Mouse (Mus musculus) heart, postnatal 36 days (tissue): Measurements from ENCODE around the gene Bmx. TPM values are rescaled to one million over a fixed set of nuclear protein-coding genes. Genes with fewer than 3 reads are reported as not detected.

ENCODE experiments used
- DNase-seq, 2 experiments: peaks; one replicate each; pipeline ENCODE4 v3.0.0; 2021 to 2022
- intact Hi-C: fragments of 180-260 bp; cut with DNase I; formaldehyde crosslinking; loops from one replicate; pipeline ENCODE4 v1.15.1; 2025
- total RNA-seq, 2 experiments: library from RNA; stranded (reverse); gene quantifications; 2 replicates each; pipeline ENCODE4 v1.2.3; 2021

The Bmx gene
- 1 to 10 TPM; 2.0 to 3.4 TPM for total RNA-seq

DNA sequence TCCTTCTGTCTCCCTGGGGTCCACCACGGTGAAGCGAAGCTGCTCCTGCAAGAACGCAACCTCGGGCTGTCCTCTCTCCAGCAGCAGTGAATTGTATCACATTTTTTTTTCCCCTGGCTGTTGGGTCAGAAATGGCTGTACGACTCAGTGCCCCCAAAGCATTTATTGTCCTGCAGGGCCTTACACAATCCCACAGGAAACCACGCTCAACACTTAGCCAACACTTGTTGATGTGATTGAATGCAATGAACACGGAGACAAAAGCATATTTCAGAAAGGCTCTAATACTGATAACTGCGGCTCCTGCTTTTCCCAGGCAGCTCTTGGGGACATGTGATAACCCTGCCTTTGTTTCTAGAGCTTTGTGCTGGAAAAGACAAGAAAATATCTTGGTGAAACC, at the start of gene Bmx:
Gene Bmx, minus strand, starts transcription at position 137 of the 400 bp plus-strand sequence.
- DNase-seq = no peak
- intact Hi-C loops = no loop called here

DNA sequence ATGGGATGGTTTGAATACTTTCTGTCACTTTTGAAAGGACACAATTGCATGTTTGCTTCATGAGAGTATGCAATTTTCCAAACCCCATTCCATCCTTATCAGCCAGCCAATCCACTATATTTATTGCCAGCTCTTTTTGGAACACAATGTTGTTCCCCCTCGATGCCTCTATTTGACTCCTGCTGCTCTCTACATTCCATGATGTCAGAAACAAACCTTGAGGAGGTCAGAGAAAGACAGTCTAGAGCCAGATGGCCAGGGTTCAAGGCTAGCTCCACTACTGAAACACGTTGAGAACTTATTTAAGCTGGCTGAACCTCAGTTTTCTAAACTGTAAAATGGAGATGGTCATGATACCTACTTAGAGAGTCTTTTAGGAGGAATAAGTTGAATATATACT, 48.3 kb upstream of the Bmx start:
- intact Hi-C loops = no loop called here
- DNase-seq = no peak

DNA sequence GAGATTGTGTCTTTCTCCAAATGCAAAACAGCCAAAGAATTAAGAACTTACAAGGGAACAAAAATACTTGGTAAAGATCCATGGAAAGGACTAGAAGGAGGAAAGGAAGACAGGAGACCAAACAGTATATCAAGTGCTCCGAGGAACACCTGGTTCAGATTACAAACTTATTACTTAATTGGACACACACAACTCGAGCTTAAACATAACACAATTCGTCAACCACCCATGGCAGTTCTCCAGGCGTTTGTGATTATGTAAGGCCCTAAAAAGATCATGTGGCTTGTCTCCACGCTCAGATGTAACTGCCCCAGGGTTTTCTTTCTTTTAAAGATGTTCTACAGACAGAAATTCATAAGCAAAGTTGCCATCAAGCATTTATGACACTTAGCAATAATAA, 33.2 kb upstream of the Bmx start:
- intact Hi-C loops = loop anchor here (10.0 kb wide), 1 partner anchor 206 kb away; the partner anchor contains the start of gene Cltrn
- no peak for DNase-seq

DNA sequence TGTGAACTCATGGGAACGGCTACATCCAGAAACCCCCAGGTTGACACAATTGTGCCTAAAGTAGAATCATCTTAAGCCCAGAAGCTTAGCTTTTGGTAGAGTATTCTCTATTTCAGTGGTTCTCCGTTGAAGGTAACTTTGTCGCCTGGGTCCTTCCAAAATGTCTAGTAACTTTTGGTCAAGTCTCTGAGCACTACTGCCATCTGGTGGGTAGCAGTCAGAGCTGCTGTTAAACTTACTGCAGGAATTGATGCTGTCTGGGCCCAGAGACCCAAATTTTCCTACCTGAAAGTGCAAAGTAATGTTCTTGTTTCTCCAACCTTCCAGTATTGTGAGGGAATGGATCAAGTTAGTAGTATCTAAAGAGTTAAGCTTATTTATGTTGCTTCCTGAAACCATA, 29.1 kb upstream of the Bmx start:
- intact Hi-C loops = loop anchor here (1.0 to 2.0 kb wide), 2 partner anchors 103 to 162 kb away; no protein-coding TSS in a partner anchor
- peak in 1 of 2 experiments; percentile 19 for DNase-seq

DNA sequence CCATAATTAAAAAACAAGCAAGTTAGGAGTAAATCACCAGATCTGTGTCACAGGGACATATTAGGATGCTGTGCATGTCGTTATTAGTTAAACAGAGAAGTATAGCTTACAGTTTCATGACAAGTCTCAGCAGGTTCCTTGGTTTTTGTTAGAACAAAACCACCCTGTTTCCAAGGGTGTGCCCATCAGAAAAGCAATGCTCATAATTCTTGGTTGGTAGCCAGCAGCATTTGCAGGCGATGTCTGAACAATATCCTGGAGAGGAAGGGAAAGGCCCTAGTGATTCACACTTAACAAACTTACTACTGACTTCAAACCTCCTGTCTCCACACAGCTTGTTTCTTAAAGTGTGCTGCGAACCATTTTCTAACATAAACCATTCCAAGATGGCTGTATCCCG, 25.8 kb upstream of the Bmx start:
- no peak for DNase-seq
- intact Hi-C loops = no loop called here

DNA sequence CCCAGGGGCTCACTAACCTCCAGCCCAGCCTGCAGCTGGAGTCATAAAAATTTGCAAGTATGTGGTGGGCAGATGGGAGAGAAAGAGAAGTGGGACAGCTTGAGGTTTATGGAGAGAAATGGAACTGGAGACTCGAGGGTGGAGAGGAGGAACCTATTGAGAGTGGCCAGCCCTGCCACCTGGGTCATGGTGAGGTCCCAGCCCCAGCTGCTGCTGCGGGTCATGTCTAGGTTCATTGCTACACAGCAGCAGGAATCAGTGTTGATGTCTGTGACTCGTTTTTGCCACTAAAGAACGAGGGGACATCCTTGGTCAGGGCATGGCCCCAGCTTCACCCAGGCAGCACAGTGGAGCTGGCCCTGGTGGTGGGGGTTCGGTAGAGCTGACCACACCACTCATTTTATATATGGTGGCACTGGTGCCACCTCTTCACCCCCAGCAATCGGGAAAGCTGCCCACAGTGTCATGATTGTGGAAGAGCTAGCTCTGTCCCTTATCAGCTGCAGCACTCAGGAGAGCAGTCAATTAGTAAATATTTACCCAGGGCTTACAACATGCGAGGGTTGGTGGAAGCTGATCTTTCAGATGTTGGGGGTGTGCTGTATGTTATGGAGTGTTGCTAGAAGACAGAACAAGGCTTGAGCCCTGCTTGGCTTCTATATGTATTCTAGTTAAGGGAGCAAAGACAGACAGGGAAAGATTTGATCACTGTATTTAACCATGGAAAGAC, 23.1 kb upstream of the Bmx start:
- intact Hi-C loops = no loop called here
- no peak for DNase-seq

DNA sequence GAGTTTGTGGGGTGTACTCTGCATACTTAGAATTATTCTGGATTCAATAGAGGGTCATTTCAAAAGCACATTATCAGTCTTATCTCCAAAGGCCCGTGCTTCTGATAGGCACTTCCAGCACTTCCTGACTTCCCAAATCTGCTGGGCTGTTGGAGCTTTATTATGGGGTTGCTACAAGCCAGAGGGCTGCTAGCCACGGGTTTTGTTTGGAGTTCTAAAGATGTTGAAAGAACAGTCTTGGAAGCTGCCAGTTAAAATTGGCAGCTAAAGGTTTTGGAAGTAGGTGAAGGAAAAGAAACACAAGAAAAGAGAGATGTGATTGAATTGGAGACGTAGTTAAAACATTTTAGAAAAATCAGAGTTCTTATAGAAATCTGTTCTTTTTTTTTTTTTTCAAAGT, 17.5 kb upstream of the Bmx start:
- DNase-seq = no peak
- intact Hi-C loops = no loop called here

DNA sequence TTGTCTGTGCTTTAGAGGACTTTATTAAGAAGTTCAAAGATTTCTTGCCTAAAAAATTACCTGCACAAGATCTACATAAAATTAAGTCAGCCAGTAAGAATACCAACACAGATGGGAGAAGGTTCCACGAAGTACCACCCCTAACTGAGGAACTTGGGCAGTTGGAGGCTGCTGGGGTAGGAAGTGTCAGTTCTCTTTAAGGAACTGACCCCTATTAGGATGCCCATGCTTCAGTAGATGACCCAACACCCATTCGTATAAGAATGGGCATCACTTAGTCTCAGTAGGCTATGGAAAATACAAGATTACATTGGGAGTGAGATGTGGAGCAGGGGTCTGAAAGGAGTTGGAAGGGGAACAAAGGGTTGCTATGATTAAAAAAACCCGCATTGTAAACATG, 12.6 kb upstream of the Bmx start:
- intact Hi-C loops = no loop called here
- DNase-seq = no peak

DNA sequence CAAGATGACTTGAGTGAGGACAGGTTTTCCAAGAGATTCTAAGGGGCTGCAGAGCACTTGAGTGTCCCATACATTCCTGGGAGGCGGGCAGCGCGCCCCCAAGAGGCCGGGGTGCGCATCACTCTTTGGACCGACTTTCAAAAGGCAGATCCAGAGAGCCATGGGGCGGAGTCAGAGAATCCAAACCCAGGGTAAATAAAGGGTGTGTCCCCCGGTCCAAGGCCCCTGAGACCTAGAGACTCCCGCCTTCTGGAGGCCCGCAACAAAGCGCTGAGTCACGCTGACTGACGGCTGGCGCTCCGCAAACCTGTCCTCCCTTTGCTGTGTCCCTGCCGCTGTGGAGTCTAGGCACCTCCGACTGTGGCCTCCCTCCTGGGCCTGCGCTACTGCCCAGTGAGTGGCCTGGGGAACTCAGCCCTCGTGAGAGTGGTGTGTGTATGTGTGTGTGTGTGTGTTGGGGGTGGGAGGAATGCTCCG, 11.3 kb upstream of the Bmx start, which contains the start of gene Pir:
Gene Pir, plus strand, starts transcription at position 87 of the 477 bp plus-strand sequence.
- DNase-seq = peak; percentile 48 to 57
- intact Hi-C loops = loop anchor here (5.0 kb wide), 1 partner anchor 72 kb away; no protein-coding TSS in a partner anchor

DNA sequence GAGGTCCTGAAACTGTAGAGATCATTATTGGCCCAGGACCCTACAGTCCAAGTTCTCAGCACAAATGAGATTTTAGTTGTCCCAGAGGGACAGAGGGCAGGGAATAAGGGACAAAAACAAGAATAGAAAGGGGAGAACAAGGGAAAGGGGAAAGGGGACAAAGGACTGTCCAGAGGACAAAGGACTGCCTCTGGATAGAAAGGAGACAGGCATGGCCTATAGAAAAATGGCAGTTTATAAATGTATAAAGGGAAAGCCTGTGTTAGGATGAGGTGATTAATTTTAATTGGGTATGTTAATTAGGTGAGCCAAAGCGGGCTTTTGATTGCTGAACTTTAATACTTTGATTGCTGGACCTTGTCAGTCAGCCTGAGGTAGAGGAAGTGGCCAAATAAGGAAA, 6.9 kb upstream of the Bmx start:
- intact Hi-C loops = loop anchor here (5.0 kb wide), 1 partner anchor 68 kb away; no protein-coding TSS in a partner anchor
- no peak for DNase-seq

DNA sequence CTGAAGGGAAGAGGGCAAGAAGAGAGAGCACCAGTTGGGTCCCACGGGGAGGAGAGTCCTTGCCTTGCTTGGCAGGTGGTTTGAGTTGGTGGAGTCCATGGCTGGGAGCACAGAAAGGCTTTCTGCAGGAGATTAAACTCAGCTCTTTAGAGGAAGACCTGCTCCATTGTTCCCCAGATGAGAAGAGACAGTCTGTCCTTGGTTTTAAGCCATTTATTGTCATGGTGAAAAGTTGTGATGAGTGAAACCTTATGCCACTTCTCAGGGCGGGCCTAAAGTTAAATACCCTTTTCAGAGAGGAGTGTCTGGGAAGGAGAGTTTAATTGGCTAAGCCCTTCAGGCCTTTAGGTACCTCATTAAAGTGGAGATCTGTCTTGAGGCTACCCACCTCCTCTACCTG, 4.3 kb upstream of the Bmx start:
- intact Hi-C loops = no loop called here
- DNase-seq = no peak

DNA sequence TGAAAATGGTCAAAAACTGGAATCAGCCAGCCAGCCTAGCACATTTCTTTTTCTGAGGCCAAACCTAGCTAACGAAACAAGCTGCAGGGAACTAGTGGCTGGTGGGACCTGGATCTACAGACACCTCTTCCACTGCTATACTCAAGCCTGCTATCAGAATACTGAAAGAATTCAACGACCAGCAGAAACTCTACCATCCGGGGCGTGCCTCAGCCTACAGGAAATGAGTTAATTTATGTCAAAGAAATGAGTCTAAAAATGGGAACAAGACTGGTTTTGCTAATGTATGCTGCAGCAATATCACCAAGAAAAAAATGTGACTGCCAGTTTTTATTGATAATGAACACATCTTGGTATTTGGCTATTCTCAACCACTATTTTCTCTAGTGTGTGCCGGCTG, 669 bp upstream of the Bmx start:
- no peak for DNase-seq
- intact Hi-C loops = no loop called here

DNA sequence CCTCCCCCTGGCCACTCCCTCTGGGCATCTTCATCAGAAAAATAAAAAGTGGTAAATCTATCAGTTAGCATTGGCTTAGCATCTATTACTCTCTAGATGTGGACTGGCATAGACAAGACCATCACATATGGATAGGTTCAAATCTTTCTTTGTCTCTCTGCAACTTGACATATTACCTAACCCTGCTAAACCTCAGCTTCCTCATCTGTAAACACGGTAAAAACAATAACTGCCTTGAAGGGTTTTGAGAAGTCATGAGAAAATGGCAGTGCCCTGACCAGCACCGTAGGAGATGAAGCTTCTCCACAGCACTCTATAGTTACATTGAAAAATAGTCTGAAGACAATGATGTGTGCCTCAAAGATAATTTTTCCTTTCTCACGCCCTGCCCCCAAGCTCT, 1.5 kb downstream of the Bmx start:
- intact Hi-C loops = no loop called here
- DNase-seq = no peak

DNA sequence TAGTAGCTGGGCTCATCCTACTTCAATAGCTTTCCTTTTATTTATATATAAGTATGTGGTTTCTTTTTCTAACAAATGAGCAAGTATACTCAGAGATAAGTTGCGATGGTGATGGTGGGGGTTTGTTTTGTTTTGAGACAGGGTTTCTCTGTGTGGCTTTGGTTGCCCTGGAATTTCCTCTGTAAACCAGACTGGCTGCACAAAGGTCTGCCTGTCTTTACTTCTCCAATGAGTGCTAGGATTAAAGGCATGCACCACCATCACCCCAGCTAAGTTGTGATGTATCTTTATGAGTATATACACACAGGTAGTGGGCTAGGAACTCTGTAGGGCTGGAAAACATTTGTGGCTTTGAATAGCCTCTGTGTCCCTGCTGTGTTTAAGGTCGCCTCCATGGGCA, 11.3 kb downstream of the Bmx start:
- intact Hi-C loops = no loop called here
- no peak for DNase-seq

DNA sequence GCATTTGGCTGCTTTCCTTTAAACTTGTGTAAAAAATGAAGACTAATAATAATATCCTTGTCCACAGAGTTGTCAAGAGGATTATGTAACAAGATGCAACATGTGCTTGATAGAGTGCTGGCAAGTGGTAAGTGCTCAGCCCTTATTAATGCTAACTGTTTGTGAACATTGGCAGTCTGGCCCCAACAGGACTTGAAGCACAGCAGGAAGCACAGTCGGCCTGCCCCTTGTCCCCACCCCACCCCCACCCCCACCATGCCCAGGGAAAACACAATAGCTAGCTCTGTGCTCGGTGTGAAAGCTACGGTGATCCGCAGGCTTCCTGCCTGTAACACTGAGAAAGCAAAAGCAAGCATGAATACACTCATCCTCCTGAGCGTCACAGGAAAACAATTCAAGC, 12.3 kb downstream of the Bmx start:
- DNase-seq = no peak
- intact Hi-C loops = no loop called here

DNA sequence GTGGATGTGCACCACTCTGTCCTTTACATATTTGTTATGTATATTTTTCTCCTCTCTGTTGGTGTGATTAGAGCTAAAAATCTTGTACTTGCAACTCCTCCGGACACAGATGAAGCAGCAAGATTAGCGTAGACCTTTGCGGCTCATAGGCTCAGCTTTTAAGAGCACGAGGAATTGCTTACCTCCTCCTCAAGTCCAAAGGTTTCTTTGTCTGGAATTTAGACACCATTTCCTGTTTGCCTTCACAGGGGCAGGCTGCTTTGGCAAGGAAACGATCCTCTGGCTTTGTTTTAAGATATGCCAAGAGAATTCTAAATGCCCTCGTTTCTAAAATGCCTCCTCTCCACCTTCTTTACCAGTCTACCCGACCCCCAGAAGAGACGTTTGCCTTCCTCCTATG, 24.6 kb downstream of the Bmx start:
- DNase-seq = no peak
- intact Hi-C loops = no loop called here

DNA sequence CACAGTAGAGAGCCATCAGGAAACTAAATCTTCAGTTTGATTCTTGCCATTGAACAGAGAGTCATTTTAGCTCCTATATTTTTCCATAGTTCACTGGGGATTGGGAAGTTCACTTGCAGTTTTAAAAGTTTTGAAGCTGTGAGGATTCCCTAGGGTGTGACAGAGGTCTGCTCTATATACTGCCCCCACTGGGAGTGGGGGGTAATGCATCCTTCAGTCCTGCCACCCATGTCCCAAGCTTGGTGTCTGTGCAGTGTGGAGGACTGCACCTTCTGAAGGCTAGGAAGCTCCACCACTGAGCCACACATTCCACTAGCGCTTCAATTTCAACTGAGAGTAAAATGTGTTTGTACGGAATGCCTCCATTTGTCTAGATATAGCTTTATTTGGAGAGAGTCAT, 36.0 kb downstream of the Bmx start:
- intact Hi-C loops = no loop called here
- no peak for DNase-seq

DNA sequence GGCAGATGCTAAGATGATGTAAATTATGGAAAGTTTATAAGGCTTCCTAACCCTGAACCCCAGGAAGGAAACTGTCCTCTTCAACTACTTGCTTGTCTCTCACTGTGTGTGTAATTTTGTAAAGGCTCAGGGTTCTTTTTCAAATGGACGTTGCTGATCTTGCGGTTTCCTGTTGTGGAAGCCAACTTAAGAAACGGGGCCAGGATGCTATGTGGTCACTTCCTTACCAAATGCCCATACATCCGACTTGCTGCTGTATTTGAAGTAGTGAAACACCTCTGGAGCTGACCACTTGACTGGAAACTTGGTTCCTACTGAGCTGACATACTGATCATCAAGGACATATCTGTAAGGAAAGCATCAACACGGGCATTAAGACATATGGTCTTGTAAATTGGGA, 57.4 kb downstream of the Bmx start:
- DNase-seq = no peak
- intact Hi-C loops = no loop called here

DNA sequence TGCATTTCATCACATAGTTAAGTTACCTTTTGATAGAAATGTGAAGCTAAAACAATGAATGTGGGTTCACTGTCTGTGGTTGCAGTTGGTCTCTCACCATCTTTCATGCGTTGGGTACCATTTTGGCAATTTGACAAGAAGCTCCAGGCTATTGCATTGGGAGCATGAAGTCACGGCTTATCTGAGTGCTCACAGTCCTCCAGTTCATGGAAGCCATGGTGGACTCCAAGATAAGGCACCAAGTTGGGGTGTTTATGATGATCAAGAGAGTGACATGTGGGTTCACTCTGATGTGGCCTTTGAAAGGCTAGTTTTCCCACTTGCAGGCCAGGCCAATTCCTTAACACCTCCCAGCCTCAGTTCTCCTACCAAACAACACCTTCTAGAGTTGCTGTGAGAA, 60.3 kb downstream of the Bmx start:
- no peak for DNase-seq
- intact Hi-C loops = loop anchor here (5.0 kb wide), 1 partner anchor 70 kb away; the partner anchor contains the start of gene Pir

DNA sequence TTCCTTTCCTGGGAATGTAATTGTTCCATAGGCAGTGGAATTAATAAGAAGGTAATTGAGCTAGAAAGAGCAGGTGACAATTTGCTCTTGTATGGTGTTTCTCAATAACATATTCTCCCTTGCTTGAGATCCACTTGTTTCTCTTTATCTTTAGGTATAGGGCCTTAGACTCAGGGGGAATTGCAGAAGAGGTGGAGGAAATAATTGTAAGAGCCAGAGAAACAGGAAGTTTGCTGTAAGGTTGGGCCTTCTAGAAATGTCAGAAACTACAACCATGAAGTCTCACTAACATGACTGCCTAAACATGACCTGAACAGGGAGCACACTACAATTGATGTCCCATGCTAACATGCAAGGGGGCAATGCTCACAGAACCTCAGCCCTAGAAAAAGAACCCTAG, 68.1 kb downstream of the Bmx start:
- intact Hi-C loops = no loop called here
- no peak for DNase-seq

DNA sequence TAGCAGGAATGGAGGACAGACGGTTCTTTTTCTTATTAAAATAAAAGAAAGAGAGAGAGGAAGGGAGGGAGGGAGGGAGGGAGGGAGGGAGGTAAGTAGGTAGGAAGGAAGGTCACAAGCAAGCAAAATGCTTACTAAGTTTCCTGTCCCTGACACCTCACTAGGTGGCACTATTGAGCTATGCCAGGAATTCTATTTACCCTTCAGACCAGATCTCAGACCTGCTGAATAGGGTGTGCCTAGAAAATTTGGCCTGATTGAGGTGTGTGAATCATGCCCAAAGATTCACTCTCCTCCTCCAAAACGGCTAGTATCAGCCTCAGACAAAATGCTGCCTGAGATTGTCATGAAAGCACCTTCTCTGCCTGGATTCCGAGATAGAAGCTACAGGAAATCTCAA, 74.1 kb downstream of the Bmx start:
- DNase-seq = peak; percentile 29 to 40
- intact Hi-C loops = loop anchor here (1.0 kb wide), 3 partner anchors 103 to 265 kb away; no protein-coding TSS in a partner anchor

DNA sequence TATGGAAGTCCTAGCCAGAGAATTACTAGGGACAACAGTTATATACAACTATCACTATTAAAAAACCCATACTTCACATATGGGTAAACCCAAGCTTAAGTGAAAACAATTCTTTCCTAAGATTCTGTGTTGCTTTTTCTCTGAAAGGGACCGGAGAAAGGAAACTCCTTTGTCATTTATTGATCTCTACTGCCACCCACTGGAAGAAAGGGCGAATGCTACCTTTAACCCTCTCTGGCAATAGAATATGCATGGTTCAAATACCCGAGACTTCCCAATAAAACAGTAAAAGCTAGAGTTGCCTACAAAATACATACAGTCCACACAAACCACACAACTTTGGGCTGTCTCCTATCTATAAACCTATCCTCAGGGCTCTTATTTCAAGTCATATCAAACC, 78.2 kb downstream of the Bmx start:
- peak; percentile 39 to 42 for DNase-seq
- intact Hi-C loops = loop anchor here (1.0 kb wide), 1 partner anchor 79 kb away; no protein-coding TSS in a partner anchor
